Mouse (Mus musculus): Measurements from ENCODE around the gene Brix1.

DNA sequence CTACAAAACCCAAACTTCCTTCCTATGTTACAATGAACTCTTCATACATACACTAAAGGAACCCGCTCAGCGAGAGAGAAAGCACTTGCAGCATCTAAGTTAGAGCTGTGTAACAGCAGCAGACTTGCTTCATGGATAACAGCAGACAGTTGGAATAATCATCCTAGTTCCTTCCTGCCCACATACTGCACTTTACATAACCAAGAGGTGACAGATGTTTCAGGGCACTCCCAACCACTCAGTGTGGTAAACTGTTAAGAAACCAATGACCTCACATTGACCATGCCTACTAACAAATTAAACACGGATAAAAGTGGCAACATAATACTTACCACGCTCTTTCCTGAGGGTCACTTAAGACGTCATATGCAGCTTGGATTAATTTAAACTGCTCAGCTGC, 22.2 kb downstream of the Brix1 start:
- TF ChIP-seq CTCF (IDR thresholded peaks at IDR 0.05; ENCODE audit: low read depth) (no peak), EP300 (optimal IDR thresholded peaks at IDR 0.05) (no peak)
